Mouse (Mus musculus) spleen, adult 2 months (tissue): ENCODE data around the gene Ifna6.
"Not testable (repeated sequence)": the region's sequence is repeated elsewhere in the genome, so short reads cannot be mapped to it uniquely, and the experiment has no call there.

Source experiments
- CTCF ChIP-seq: fragments of 200-500 bp; IDR thresholded peaks from 2 replicates; pipeline ENCODE4 v1.5.1; 2011; ENCODE audit warnings: mild to moderate bottlenecking, inconsistent platforms; ENCODE audit not compliant: insufficient read depth, insufficient read length, insufficient replicate concordance; ENCODE audit errors: extremely low read depth
- POLR2A ChIP-seq: fragments of 200-500 bp; IDR thresholded peaks from 2 replicates; pipeline ENCODE4 v1.6.1; 2011; ENCODE audit warnings: low read depth, low read length, inconsistent platforms

DNA sequence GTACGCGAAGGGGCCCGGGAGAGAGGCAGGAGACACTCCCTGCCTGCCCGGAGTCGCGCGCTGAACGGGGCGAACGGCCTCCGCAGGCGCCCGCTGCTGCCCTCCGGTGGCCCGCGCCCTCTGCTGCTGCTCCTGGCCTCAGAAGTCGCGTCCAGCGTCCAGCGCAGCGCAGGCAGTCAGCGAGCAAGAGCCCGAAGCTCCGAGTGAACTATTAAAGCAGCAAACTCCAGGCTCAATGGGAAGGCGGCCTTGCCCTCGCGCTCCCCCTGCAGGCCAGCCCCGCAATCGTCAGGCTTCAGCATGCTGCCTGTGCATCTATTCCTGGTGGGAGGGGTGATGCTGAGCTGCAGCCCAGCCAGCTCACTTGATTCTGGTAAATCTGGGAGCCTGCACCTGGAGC is 47.7 kb upstream of the Ifna6 start, which contains the start of gene Gm13272:
- not testable (repeated sequence) for TF ChIP-seq CTCF, POLR2A
